Mouse (Mus musculus): Measurements from ENCODE around the gene Tgfbr3. TPM values are rescaled to one million over a fixed set of nuclear protein-coding genes. Genes with fewer than 3 reads are reported as not detected.
A peak's percentile ranks its signal among the peaks of the same experiment; 100 is the strongest.

Tgfbr3 gene
- polyA plus RNA-seq, 1 experiment from 2014 or later = 3.4 TPM

GRCm38 (mm10) chr5:107294041-107294440 is 4.6 kb upstream of the Tgfbr3 start:
- no peaks in the 10 kb centered on the region for H3K9me3 ChIP-seq
- 85% methylated on average over 4 of the region's 4 CpGs for WGBS
- H3K27ac ChIP-seq = no peak overlapping the region
- H3K36me3 ChIP-seq = no peaks in the 10 kb centered on the region
- peaks cover 17% of the 10 kb centered on the region for H3K27me3 ChIP-seq
- H3K4me2 ChIP-seq (replicated peaks) = no peak overlapping the region
- no peak for ATAC-seq
- no peak overlapping the region for H3K4me3 ChIP-seq (replicated peaks)
- no peak overlapping the region for H3K9ac ChIP-seq (replicated peaks)
- H3K4me1 ChIP-seq (replicated peaks) = peaks cover 12% of the 10 kb centered on the region

DNA sequence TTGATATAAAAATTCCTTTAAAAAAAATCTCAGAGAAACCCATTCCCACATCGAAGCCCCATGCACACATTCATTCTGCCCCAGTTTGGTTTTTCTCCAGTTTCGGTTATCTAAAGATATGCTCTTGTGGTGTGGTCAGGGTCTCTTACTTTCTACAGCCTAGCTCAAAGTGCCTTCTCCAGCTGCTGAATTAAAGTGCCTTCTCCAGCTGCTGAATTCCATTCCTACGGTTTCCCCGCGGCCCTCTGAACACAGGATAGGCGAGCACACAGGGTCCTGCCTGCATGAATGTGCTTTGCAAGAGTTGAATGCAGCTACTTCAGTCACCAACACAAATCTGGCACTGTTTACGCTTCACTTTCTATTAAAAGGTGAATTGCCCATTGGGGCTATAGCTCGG is 557 bp upstream of the Tgfbr3 start:
- no peak overlapping the region for H3K9ac ChIP-seq (replicated peaks)
- no peaks in the 10 kb centered on the region for H3K9me3 ChIP-seq
- H3K4me2 ChIP-seq (replicated peaks) = peak overlapping the region; percentile 99
- H3K4me3 ChIP-seq (replicated peaks) = peak overlapping the region; percentile 76
- H3K27ac ChIP-seq = no peak overlapping the region
- WGBS = 35% methylated on average over 8 of the region's 8 CpGs
- peaks cover 13% of the 10 kb centered on the region for H3K4me1 ChIP-seq (replicated peaks)
- H3K27me3 ChIP-seq = peaks cover 37% of the 10 kb centered on the region
- no peak for ATAC-seq
- no peaks in the 10 kb centered on the region for H3K36me3 ChIP-seq

GRCm38 (mm10) chr5:107288427-107289233 is 799 bp downstream of the Tgfbr3 start:
- Histone ChIP-seq H3K27ac (peak overlapping the region; percentile 59; the same call in 1 of the 2 replicates), H3K36me3 (no peaks in the 10 kb centered on the region), H3K4me3 (replicated peaks) (peak overlapping the region; percentile 76), H3K9ac (replicated peaks) (peak overlapping the region; percentile 80), H3K4me1 (replicated peaks) (peaks cover 13% of the 10 kb centered on the region), H3K9me3 (no peaks in the 10 kb centered on the region), H3K4me2 (replicated peaks) (peak overlapping the region; percentile 99), H3K27me3 (peaks cover 37% of the 10 kb centered on the region)
- peak; percentile 59 for ATAC-seq
- WGBS = under 1% methylated on average over 59 of the region's 62 CpGs

GRCm38 (mm10) chr5:107287908-107288267 is 1.5 kb downstream of the Tgfbr3 start:
- 53% methylated on average over 5 of the region's 5 CpGs for WGBS
- Histone ChIP-seq H3K4me2 (replicated peaks) (peak overlapping the region; percentile 99), H3K4me1 (replicated peaks) (peaks cover 13% of the 10 kb centered on the region), H3K36me3 (no peaks in the 10 kb centered on the region), H3K9ac (replicated peaks) (no peak overlapping the region), H3K27me3 (peaks cover 37% of the 10 kb centered on the region), H3K27ac (no peak overlapping the region), H3K9me3 (no peaks in the 10 kb centered on the region), H3K4me3 (replicated peaks) (peak overlapping the region; percentile 76)
- no peak for ATAC-seq

GRCm38 (mm10) chr5:107287254-107287907 is 2.0 kb downstream of the Tgfbr3 start:
- Histone ChIP-seq H3K9me3 (no peaks in the 10 kb centered on the region), H3K36me3 (no peaks in the 10 kb centered on the region), H3K4me3 (replicated peaks) (no peak overlapping the region), H3K4me2 (replicated peaks) (no peak overlapping the region), H3K27me3 (peaks cover 37% of the 10 kb centered on the region), H3K4me1 (replicated peaks) (peaks cover 13% of the 10 kb centered on the region), H3K9ac (replicated peaks) (no peak overlapping the region), H3K27ac (no peak overlapping the region)
- WGBS = 23% methylated on average over 6 of the region's 6 CpGs
- no peak for ATAC-seq

- Histone ChIP-seq H3K9me3 (no peaks in the 10 kb centered on the region; the same call in 1 of the 2 replicates), H3K27ac (no peak overlapping the region), H3K4me1 (replicated peaks) (peaks cover 13% of the 10 kb centered on the region), H3K4me3 (replicated peaks) (no peak overlapping the region), H3K9ac (replicated peaks) (no peak overlapping the region), H3K4me2 (replicated peaks) (no peak overlapping the region), H3K36me3 (no peaks in the 10 kb centered on the region), H3K27me3 (peaks cover 26% of the 10 kb centered on the region)
- no peak for ATAC-seq
- WGBS = 89% methylated on average over 6 of the region's 6 CpGs
Observed at GRCm38 (mm10) chr5:107285563-107285962, 3.9 kb downstream of the Tgfbr3 start.

GRCm38 (mm10) chr5:107283935-107284524 is 5.4 kb downstream of the Tgfbr3 start:
- Histone ChIP-seq H3K36me3 (no peaks in the 10 kb centered on the region), H3K9me3 (peaks cover 4% of the 10 kb centered on the region; the same call in 1 of the 2 replicates), H3K4me1 (replicated peaks) (peaks cover 8% of the 10 kb centered on the region), H3K4me3 (replicated peaks) (no peak overlapping the region), H3K27ac (no peak overlapping the region), H3K4me2 (replicated peaks) (no peak overlapping the region), H3K27me3 (peaks cover 20% of the 10 kb centered on the region), H3K9ac (replicated peaks) (no peak overlapping the region)
- 75% methylated on average over 10 of the region's 10 CpGs for WGBS
- ATAC-seq = no peak

DNA sequence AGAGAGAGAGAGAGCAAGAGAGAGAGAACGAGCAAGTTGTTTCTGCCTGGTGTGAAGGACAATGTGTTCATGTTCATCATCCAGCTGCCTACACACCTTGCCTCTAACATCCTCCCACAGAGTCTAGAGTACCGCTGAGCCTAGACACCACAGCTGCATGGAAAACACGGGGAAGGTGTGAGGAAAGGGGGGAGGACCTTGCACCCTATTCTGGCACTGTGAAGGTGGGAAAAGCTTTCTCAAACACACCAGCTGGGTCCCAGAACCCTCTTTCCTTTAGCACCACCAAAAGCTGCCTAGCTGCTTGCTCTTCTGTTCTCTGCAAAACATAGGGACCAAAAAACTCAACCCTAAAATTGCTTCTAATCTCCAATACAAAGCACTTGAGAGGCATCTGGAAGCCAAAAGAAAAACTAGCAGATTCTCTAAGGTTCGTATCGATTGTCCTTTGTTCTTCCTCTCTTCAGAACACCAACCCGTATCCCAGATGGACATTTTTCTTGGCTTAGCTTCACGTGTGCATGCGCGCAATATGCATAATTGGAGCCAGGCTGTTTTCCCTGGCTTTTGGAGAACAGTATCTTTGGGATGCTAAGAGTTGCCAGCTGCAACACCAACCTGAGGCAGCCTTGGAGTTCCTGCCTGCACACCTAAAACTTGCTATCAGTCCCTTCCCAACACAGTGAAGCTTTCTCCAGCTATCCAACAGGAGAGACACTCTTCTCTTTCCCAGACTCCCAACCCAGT is 6.7 kb downstream of the Tgfbr3 start:
- WGBS = 80% methylated on average over 9 of the region's 9 CpGs
- no peaks in the 10 kb centered on the region for H3K36me3 ChIP-seq
- no peak overlapping the region for H3K27ac ChIP-seq
- peaks cover 8% of the 10 kb centered on the region for H3K27me3 ChIP-seq
- no peaks in the 10 kb centered on the region for H3K4me1 ChIP-seq (replicated peaks)
- no peak for ATAC-seq
- H3K4me2 ChIP-seq (replicated peaks) = no peak overlapping the region
- H3K9me3 ChIP-seq = peaks cover 4% of the 10 kb centered on the region; the same call in 1 of the 2 replicates
- H3K9ac ChIP-seq (replicated peaks) = no peak overlapping the region
- no peak overlapping the region for H3K4me3 ChIP-seq (replicated peaks)

DNA sequence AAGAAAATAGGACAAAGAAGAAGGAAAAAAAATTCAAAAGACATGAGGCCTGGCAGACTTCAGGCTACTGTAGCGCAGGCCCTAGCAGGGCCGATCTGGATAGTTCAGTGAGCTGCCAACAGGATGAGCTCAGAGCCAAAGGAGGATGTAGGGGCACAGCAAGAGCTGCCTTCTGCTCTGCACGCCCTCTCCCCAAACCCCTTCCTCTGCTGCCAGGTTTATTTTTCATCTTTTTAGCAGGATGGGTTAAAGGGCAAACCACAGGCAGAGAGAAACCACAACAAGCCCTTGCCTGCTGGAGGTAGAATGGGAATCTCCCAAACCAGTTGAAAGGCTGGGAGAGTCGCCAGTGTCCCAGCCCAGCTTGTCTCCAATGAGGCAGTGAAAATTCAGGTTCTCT is 10.2 kb downstream of the Tgfbr3 start:
- H3K36me3 ChIP-seq = no peaks in the 10 kb centered on the region
- H3K9ac ChIP-seq (replicated peaks) = no peak overlapping the region
- no peak for ATAC-seq
- WGBS = 77% methylated on average over 4 of the region's 4 CpGs
- no peak overlapping the region for H3K27ac ChIP-seq
- H3K27me3 ChIP-seq = no peaks in the 10 kb centered on the region
- H3K4me3 ChIP-seq (replicated peaks) = no peak overlapping the region
- H3K4me1 ChIP-seq (replicated peaks) = no peaks in the 10 kb centered on the region
- no peak overlapping the region for H3K4me2 ChIP-seq (replicated peaks)
- peaks cover 4% of the 10 kb centered on the region; the same call in 1 of the 2 replicates for H3K9me3 ChIP-seq

DNA sequence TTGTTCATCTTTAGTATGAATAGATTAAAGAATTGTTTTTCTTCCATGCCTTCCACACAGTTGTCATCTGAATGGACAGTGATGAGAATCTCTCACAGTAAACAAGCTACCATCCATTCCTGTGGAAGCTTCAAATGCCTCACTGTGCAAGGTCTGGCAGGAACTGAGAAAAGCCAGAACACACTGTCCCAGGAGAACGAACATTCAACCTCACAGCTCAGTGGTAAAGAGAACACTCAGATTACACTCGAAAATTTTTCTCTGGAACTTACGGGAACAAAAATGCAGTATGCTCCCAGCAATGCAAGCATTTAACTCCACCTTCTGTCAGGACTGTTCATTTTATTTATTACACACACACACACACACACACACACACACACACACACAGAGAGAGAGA is 13.2 kb downstream of the Tgfbr3 start:
- H3K4me2 ChIP-seq (replicated peaks) = no peak overlapping the region
- H3K4me3 ChIP-seq (replicated peaks) = no peak overlapping the region
- no peaks in the 10 kb centered on the region for H3K36me3 ChIP-seq
- peaks cover 8% of the 10 kb centered on the region; the same call in 1 of the 2 replicates for H3K4me1 ChIP-seq (replicated peaks)
- no peak overlapping the region for H3K27ac ChIP-seq
- no peak for ATAC-seq
- WGBS = 81% methylated on average over 3 of the region's 3 CpGs
- peaks cover 12% of the 10 kb centered on the region for H3K27me3 ChIP-seq
- H3K9me3 ChIP-seq = peaks cover 4% of the 10 kb centered on the region; the same call in 1 of the 2 replicates
- no peak overlapping the region for H3K9ac ChIP-seq (replicated peaks)

- H3K9me3 ChIP-seq = no peaks in the 10 kb centered on the region
- no peaks in the 10 kb centered on the region for H3K36me3 ChIP-seq
- 23% methylated on average over 11 of the region's 11 CpGs for WGBS
- H3K4me2 ChIP-seq (replicated peaks) = no peak overlapping the region
- peaks cover 21% of the 10 kb centered on the region for H3K4me1 ChIP-seq (replicated peaks)
- H3K27me3 ChIP-seq = peaks cover 23% of the 10 kb centered on the region
- H3K9ac ChIP-seq (replicated peaks) = no peak overlapping the region
- H3K4me3 ChIP-seq (replicated peaks) = no peak overlapping the region
- no peak overlapping the region for H3K27ac ChIP-seq
- no peak for ATAC-seq
Observed at GRCm38 (mm10) chr5:107272252-107273028, 17.0 kb downstream of the Tgfbr3 start.
